Mouse (Mus musculus) heart, adult 2 months (tissue): Measurements from ENCODE around the gene Syn3.

ENCODE experiments used
- CTCF ChIP-seq: fragments of 200-600 bp; IDR thresholded peaks from 2 replicates; pipeline ENCODE4 v1.8.1; 2022; ENCODE audit warnings: antibody characterized with exemption, mild to moderate bottlenecking, moderate library complexity
- EP300 ChIP-seq: fragments of 200-500 bp; IDR thresholded peaks from 2 replicates; pipeline ENCODE4 v1.6.1; 2011; ENCODE audit warnings: low read depth, low read length, control low read depth; ENCODE audit not compliant: insufficient read depth
- POLR2A ChIP-seq: fragments of 200-500 bp; IDR thresholded peaks from 2 replicates; pipeline ENCODE4 v1.6.1; 2011; ENCODE audit warnings: mild to moderate bottlenecking, low read depth, low read length, control low read depth; ENCODE audit not compliant: insufficient read depth

DNA sequence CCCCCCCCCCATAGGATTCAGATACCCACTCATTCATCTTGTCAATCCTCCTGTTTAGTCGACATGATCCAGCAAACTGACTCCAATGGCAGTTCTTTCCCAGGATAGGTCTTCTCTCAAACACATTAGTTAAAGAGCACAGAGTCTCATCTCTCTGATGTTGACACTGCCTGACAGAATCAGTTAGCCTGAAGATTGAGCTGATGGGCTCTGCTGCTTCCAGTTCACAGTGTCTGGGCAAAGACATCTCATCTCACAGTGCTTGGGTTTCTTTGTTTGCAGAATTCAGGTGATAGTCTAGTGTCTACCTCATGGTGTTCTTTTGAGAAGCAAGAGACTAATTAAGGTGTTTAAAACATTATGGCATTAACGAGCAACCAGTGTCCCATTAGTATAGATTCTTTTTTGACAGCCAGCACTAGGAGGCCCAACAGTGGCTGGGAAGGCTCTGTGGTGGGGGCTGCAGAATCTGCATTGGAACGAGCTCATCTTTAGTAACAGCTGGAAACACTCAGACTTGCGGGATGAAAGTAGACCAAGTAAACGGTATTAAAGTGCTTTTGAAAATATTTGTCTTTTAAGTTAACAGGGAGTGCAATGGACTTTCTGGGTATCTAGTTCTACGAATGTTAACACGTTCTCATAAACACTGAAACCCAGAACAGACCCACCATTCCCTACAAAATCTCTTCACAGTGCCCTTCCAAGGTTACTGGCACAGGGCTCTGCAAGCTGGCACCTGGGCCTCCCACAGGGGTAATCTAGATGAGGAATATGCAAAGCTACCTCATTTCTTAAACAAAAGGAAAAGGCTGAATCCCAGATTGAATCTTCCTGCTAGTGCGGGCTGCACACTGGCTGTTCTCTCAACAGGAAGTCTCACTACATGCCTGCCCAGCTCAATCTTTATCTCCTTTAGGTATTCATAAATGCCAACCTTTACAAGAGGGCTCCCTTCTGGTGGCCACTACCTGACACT is 24.2 kb downstream of the Syn3 start:
- TF ChIP-seq CTCF, result no peak
- no peak for TF ChIP-seq POLR2A
- no peak for TF ChIP-seq EP300
